In the genomic region with DNA sequence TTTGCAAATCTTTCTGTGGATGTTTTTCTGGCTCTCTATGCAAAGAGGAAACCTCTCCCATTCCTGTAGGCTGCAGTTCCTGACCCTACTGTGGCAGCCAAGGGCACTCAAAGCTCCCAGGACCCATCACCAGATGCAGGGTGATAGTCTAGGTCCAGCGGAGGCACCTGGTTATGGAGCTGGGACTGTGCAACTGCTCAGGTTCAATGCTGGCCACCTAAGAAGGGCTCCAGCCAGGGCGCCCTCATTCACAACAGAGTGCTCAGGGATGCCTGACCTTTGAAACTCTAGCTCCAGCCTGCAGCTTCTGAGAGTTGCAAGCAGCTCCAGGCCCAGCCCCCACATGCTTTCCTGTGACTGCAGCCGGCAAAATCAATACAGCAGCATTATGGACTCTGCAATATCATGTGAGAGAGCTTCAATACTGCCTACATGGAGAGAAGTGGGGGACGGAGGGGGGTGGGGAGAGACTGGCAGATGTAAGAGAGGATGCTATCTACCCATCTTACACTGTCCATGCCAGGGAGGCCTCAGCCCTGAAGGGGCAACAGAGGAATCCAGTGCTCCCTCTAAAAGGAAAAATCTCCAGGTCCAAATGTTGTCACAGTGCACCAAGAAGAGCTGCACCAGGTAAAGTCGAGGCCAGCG, we compare ENCODE assay signal across 10 mouse cellular contexts. TPM values are rescaled to one million over a fixed set of nuclear protein-coding genes. Genes with fewer than 3 reads are reported as not detected.
DNase-seq lines count a peak whose midpoint lies in the region; ATAC-seq and TF ChIP-seq lines count a peak whose summit lies in the region.
"Had no signal": no experiment of that assay in that cellular context is flagged by ENCODE, and none has a peak within 500 bp of the region (broad histone marks: within the 10 kb centered on the region; RNA-seq: fewer than 3 reads in every experiment).

No protein-coding gene starts in this region.

- peak; percentile 10; the same call in 1 of the 2 replicates for ATAC-seq in heart, embryonic 16.5 days (replicated peaks; ENCODE audit: extremely low read depth, insufficient read depth, low FRiP score)
- ATAC-seq in midbrain, postnatal 0 days (ENCODE audit: low FRiP score), result no peak
- ATAC-seq in megakaryocyte progenitor cell, adult 5-6 weeks (replicated peaks; ENCODE audit: poor library complexity), result no peak

- H3K4me1 ChIP-seq in heart, embryonic 16.5 days (ENCODE audit: control insufficient read depth, insufficient read depth, low read length), result peaks cover 18% of the 10 kb centered on the region
- H3K4me1 ChIP-seq in midbrain, postnatal 0 days (ENCODE audit: insufficient read depth, low read length), result no peaks in the 10 kb centered on the region

- no peak overlapping the region for H3K4me2 ChIP-seq in heart, embryonic 16.5 days (ENCODE audit: low read depth, low read length)
- no peak overlapping the region for H3K4me2 ChIP-seq in midbrain, postnatal 0 days (ENCODE audit: low read depth, low read length, poor library complexity, severe bottlenecking)
- H3K4me2 ChIP-seq: embryonic facial prominence, embryonic 12.5 days; limb, embryonic 12.5 days had no signal

- H3K9ac ChIP-seq in heart, embryonic 16.5 days (ENCODE audit: low read length), result no peak overlapping the region
- H3K9ac ChIP-seq in midbrain, postnatal 0 days (replicated peaks; ENCODE audit: low read length, poor library complexity, severe bottlenecking), result no peak overlapping the region
- H3K9ac ChIP-seq: embryonic facial prominence, embryonic 12.5 days; limb, embryonic 12.5 days had no signal

- no peak overlapping the region for H3K4me3 ChIP-seq in layer of hippocampus, adult 2 months
- H3K4me3 ChIP-seq in heart, embryonic 16.5 days (ENCODE audit: low read length), result no peak overlapping the region
- H3K4me3 ChIP-seq in midbrain, postnatal 0 days (ENCODE audit: low read depth, low read length), result no peak overlapping the region
- H3K4me3 ChIP-seq: embryonic facial prominence, embryonic 12.5 days; limb, embryonic 12.5 days had no signal

- TF ChIP-seq CTCF in layer of hippocampus, adult 2 months (conservative IDR thresholded peaks at IDR 0.05), result no peak
- TF ChIP-seq CTCF in midbrain, postnatal 0 days (IDR thresholded peaks at IDR 0.05), result no peak

- 56% methylated on average over 6 of the region's 6 CpGs for WGBS in heart, embryonic 16.5 days
- WGBS in midbrain, postnatal 0 days, result 68% methylated on average over 6 of the region's 6 CpGs

- peak overlapping the region; percentile 67 for H3K27ac ChIP-seq in layer of hippocampus, adult 2 months
- H3K27ac ChIP-seq in heart, embryonic 16.5 days (ENCODE audit: low read length), result peak overlapping the region; percentile 60
- H3K27ac ChIP-seq in midbrain, postnatal 0 days (ENCODE audit: low read depth, low read length), result peak overlapping the region; percentile 27; the same call in 1 of the 2 replicates
- H3K27ac ChIP-seq: embryonic facial prominence, embryonic 12.5 days; limb, embryonic 12.5 days had no signal

- H3K9me3 ChIP-seq in heart, embryonic 16.5 days (replicated peaks; ENCODE audit: control insufficient read depth, low read length), result no peaks in the 10 kb centered on the region
- H3K9me3 ChIP-seq in midbrain, postnatal 0 days (ENCODE audit: low read length), result no peaks in the 10 kb centered on the region
- H3K9me3 ChIP-seq: embryonic facial prominence, embryonic 12.5 days; limb, embryonic 12.5 days had no signal

- H3K36me3 ChIP-seq in heart, embryonic 16.5 days (ENCODE audit: control insufficient read depth, insufficient read depth), result no peaks in the 10 kb centered on the region; the same call in 1 of the 2 replicates
- H3K36me3 ChIP-seq in midbrain, postnatal 0 days (ENCODE audit: insufficient read depth, low read length), result 0 out of 2 replicates have a peak, but pooled peaks cover 3% of the 10 kb centered on the region
- H3K36me3 ChIP-seq: embryonic facial prominence, embryonic 12.5 days; limb, embryonic 12.5 days had no signal

- no peak for DNase-seq in layer of hippocampus, adult 2 months (ENCODE audit: low spot score in 2 of 2)
- DNase-seq in layer of hippocampus, adult 9-10 months (ENCODE audit: low spot score), result no peak
- peak; percentile 63 for DNase-seq in kidney, postnatal 14 days
- DNase-seq in midbrain, postnatal 0 days (ENCODE audit: low spot score), result no peak
- no peak for DNase-seq in layer of hippocampus, adult 8-10 months (ENCODE audit: low spot score in 2 of 2)
- no peak for DNase-seq in thymus, postnatal 4 days

- no peaks in the 10 kb centered on the region for H3K27me3 ChIP-seq in heart, embryonic 16.5 days (ENCODE audit: control insufficient read depth, insufficient read depth, low read length)
- H3K27me3 ChIP-seq in midbrain, postnatal 0 days (ENCODE audit: insufficient read depth, low read length), result no peaks in the 10 kb centered on the region
- H3K27me3 ChIP-seq: embryonic facial prominence, embryonic 12.5 days; limb, embryonic 12.5 days had no signal

RNA-seq across cellular contexts. Expression of a gene that starts 24.3 kb away (rescaled TPM):
- total RNA-seq in layer of hippocampus, adult 2 months (2021), result 10 to 100 TPM; 30.1 to 31.9 TPM
- polyA plus RNA-seq in heart, embryonic 16.5 days (2015; fragmentation: Nextera tagmentation; extraction: Ambion mirVana), result 16.3 and 18.0 TPM in 2 replicates
- 59.9 and 71.8 TPM in 2 replicates for total RNA-seq in midbrain, postnatal 0 days (2014; rRNA removed)
- polyA plus RNA-seq in midbrain, postnatal 0 days (2015; fragmentation: Nextera tagmentation; extraction: Ambion mirVana), result 117 and 138 TPM in 2 replicates
- 5.5 and 6.8 TPM in 2 replicates for total RNA-seq in megakaryocyte progenitor cell, adult 5-6 weeks (2015)
- total RNA-seq in megakaryocyte progenitor cell, adult 5-6 weeks (2017), result 3.0 and 7.0 TPM in 2 replicates
- 10 to 100 TPM; 28.0 to 43.8 (median 32.3) TPM for total RNA-seq in layer of hippocampus, adult 8-10 months (2022)
